24 mouse cellular contexts compared by ENCODE assay signal in genomic region chr3:141716371-141716770, GRCm38 (mm10).
A peak's percentile ranks its signal among the peaks of the same experiment; 100 is the strongest.
DNase-seq lines count a peak whose midpoint lies in the region; ATAC-seq and TF ChIP-seq lines count a peak whose summit lies in the region.
"Had no signal": no experiment of that assay in that cellular context is flagged by ENCODE, and none has a peak within 500 bp of the region (broad histone marks: within the 10 kb centered on the region; RNA-seq: fewer than 3 reads in every experiment).

No protein-coding gene starts in this region.

- ATAC-seq in kidney, embryonic 14.5 days (ENCODE audit: low FRiP score, low TSS enrichment), result peak; percentile 25; the same call in 1 of the 2 replicates
- ATAC-seq in midbrain, embryonic 11.5 days (ENCODE audit: low FRiP score), result no peak
- no peak for ATAC-seq in midbrain, postnatal 0 days (ENCODE audit: low FRiP score)
- ATAC-seq: activated CD4-positive, CD25-positive, alpha-beta regulatory T cell, adult 4 months; forebrain, embryonic 14.5 days; forebrain, postnatal 0 days; hindbrain, postnatal 0 days had no signal

- no peak for TF ChIP-seq POLR2A in brain, embryonic 14.5 days (IDR thresholded peaks at IDR 0.05; ENCODE audit: borderline replicate concordance, extremely low read depth, insufficient read depth, insufficient read length, poor library complexity, severe bottlenecking)
- TF ChIP-seq POLR2A in thymus, adult 2 months (IDR thresholded peaks at IDR 0.05; ENCODE audit: control insufficient read depth, extremely low read depth, insufficient read depth, low read length, poor library complexity), result no peak

- H3K27me3 ChIP-seq in kidney, embryonic 14.5 days (ENCODE audit: control insufficient read depth, insufficient read depth, low read length), result no peaks in the 10 kb centered on the region
- no peaks in the 10 kb centered on the region for H3K27me3 ChIP-seq in midbrain, embryonic 11.5 days (ENCODE audit: control insufficient read depth, insufficient read depth, low read length)
- H3K27me3 ChIP-seq in midbrain, postnatal 0 days (ENCODE audit: insufficient read depth, low read length), result no peaks in the 10 kb centered on the region
- no peaks in the 10 kb centered on the region for H3K27me3 ChIP-seq in thymus, adult 2 months (ENCODE audit: control insufficient read depth, insufficient read depth, low read length)
- H3K27me3 ChIP-seq: embryonic facial prominence, embryonic 12.5 days; embryonic facial prominence, embryonic 15.5 days had no signal

- no peak overlapping the region for H3K4me2 ChIP-seq in kidney, embryonic 14.5 days (replicated peaks; ENCODE audit: low read depth, low read length)
- no peak overlapping the region for H3K4me2 ChIP-seq in midbrain, embryonic 11.5 days
- no peak overlapping the region for H3K4me2 ChIP-seq in midbrain, postnatal 0 days (ENCODE audit: low read depth, low read length, poor library complexity, severe bottlenecking)
- H3K4me2 ChIP-seq: embryonic facial prominence, embryonic 12.5 days; embryonic facial prominence, embryonic 15.5 days; heart, embryonic 11.5 days; hindbrain, embryonic 14.5 days had no signal

- DNase-seq in embryo, embryonic 10 days (ENCODE audit: low spot score), result peak; percentile 49
- DNase-seq in embryo, embryonic 11 days, result no peak
- DNase-seq in kidney, postnatal 4 days, result no peak
- peak; percentile 82 for DNase-seq in midbrain, embryonic 11.5 days (ENCODE audit: low spot score, missing footprints)
- DNase-seq in midbrain, postnatal 0 days (ENCODE audit: low spot score), result no peak
- DNase-seq in brain, embryonic 14.5 days (ENCODE audit: low read depth), result peak; percentile 22
- no peak for DNase-seq in thymus, adult 2 months
- DNase-seq: adrenal gland, adult 8-10 months; adrenal gland, postnatal 25 days; cerebellum, adult 18-20 months; cerebellum, adult 9-10 months; cerebellum, postnatal 14 days; forebrain, postnatal 0 days; gastrocnemius, adult 2 months; gastrocnemius, postnatal 14 days; heart, adult 11 months had no signal

- H3K4me1 ChIP-seq in kidney, embryonic 14.5 days (ENCODE audit: control insufficient read depth, insufficient read depth, low read length), result no peaks in the 10 kb centered on the region; the same call in 1 of the 2 replicates
- 0 out of 2 replicates have a peak, but pooled peaks cover 2% of the 10 kb centered on the region for H3K4me1 ChIP-seq in midbrain, embryonic 11.5 days (ENCODE audit: control insufficient read depth, insufficient read depth, low read length)
- H3K4me1 ChIP-seq in midbrain, postnatal 0 days (ENCODE audit: insufficient read depth, low read length), result no peaks in the 10 kb centered on the region
- no peaks in the 10 kb centered on the region for H3K4me1 ChIP-seq in thymus, adult 2 months (replicated peaks; ENCODE audit: control insufficient read depth, insufficient read depth, low read length)
- H3K4me1 ChIP-seq: embryonic facial prominence, embryonic 12.5 days; embryonic facial prominence, embryonic 15.5 days had no signal

- no peak overlapping the region for H3K4me3 ChIP-seq in kidney, embryonic 14.5 days (ENCODE audit: low read length)
- no peak overlapping the region for H3K4me3 ChIP-seq in midbrain, embryonic 11.5 days (ENCODE audit: low read depth, low read length)
- no peak overlapping the region for H3K4me3 ChIP-seq in midbrain, postnatal 0 days (ENCODE audit: low read depth, low read length)
- H3K4me3 ChIP-seq in thymus, adult 2 months (ENCODE audit: control insufficient read depth, insufficient read depth, low read length), result no peak overlapping the region
- H3K4me3 ChIP-seq: embryonic facial prominence, embryonic 12.5 days; embryonic facial prominence, embryonic 15.5 days; gastrocnemius, adult 2 months had no signal

- H3K36me3 ChIP-seq in kidney, embryonic 14.5 days (ENCODE audit: control insufficient read depth, insufficient read depth, low read length), result no peaks in the 10 kb centered on the region
- no peaks in the 10 kb centered on the region for H3K36me3 ChIP-seq in midbrain, embryonic 11.5 days (ENCODE audit: control insufficient read depth, insufficient read depth, low read length)
- H3K36me3 ChIP-seq in midbrain, postnatal 0 days (ENCODE audit: insufficient read depth, low read length), result no peaks in the 10 kb centered on the region
- H3K36me3 ChIP-seq in thymus, adult 2 months (ENCODE audit: control insufficient read depth, insufficient read depth, low read length), result no peaks in the 10 kb centered on the region
- H3K36me3 ChIP-seq: embryonic facial prominence, embryonic 12.5 days; embryonic facial prominence, embryonic 15.5 days had no signal

- TF ChIP-seq CTCF in midbrain, postnatal 0 days (IDR thresholded peaks at IDR 0.05), result no peak
- no peak for TF ChIP-seq CTCF in brain, embryonic 14.5 days (IDR thresholded peaks at IDR 0.05; ENCODE audit: borderline replicate concordance, extremely low read depth, insufficient read depth, insufficient read length)
- no peak for TF ChIP-seq CTCF in thymus, adult 2 months (IDR thresholded peaks at IDR 0.05; ENCODE audit: borderline replicate concordance, control insufficient read depth, extremely low read depth, insufficient read depth, low read length, poor library complexity)

- H3K27ac ChIP-seq in kidney, embryonic 14.5 days (ENCODE audit: low read depth, low read length), result no peak overlapping the region
- H3K27ac ChIP-seq in midbrain, embryonic 11.5 days (ENCODE audit: low read depth, low read length), result no peak overlapping the region
- no peak overlapping the region for H3K27ac ChIP-seq in midbrain, postnatal 0 days (ENCODE audit: low read depth, low read length)
- H3K27ac ChIP-seq in thymus, adult 2 months (ENCODE audit: control insufficient read depth, insufficient read depth, low read length), result no peak overlapping the region
- H3K27ac ChIP-seq: embryonic facial prominence, embryonic 12.5 days; embryonic facial prominence, embryonic 15.5 days; gastrocnemius, adult 2 months; hindbrain, embryonic 14.5 days; hindbrain, postnatal 0 days had no signal

- H3K9me3 ChIP-seq in kidney, embryonic 14.5 days (ENCODE audit: control insufficient read depth, low read length), result no peaks in the 10 kb centered on the region
- H3K9me3 ChIP-seq in midbrain, embryonic 11.5 days (ENCODE audit: control insufficient read depth, low read length), result no peaks in the 10 kb centered on the region
- H3K9me3 ChIP-seq in midbrain, postnatal 0 days (ENCODE audit: low read length), result no peaks in the 10 kb centered on the region
- H3K9me3 ChIP-seq: embryonic facial prominence, embryonic 12.5 days; embryonic facial prominence, embryonic 15.5 days had no signal

- H3K9ac ChIP-seq in kidney, embryonic 14.5 days (ENCODE audit: low read depth, low read length), result no peak overlapping the region
- no peak overlapping the region for H3K9ac ChIP-seq in midbrain, embryonic 11.5 days (ENCODE audit: low read length)
- no peak overlapping the region for H3K9ac ChIP-seq in midbrain, postnatal 0 days (replicated peaks; ENCODE audit: low read length, poor library complexity, severe bottlenecking)
- H3K9ac ChIP-seq: embryonic facial prominence, embryonic 12.5 days; embryonic facial prominence, embryonic 15.5 days; forebrain, postnatal 0 days; hindbrain, embryonic 14.5 days had no signal

- 30% methylated on average over 4 of the region's 4 CpGs for WGBS in kidney, embryonic 14.5 days
- WGBS in midbrain, embryonic 11.5 days, result 27% methylated on average over 4 of the region's 4 CpGs
- WGBS in midbrain, postnatal 0 days, result 47% methylated on average over 4 of the region's 4 CpGs
- 85% methylated on average over 4 of the region's 4 CpGs for WGBS in thymus, adult 2 months

Comparison
In these comparisons a context has a peak if more than half of its experiments do, and no peak if none do; other contexts are left out.
1. DNase-seq: peak in embryo, embryonic 10 days (single experiment), midbrain, embryonic 11.5 days (single experiment) and brain, embryonic 14.5 days (single experiment); none in embryo, embryonic 11 days (single experiment), kidney, postnatal 4 days (0 of 2), midbrain, postnatal 0 days (single experiment) and thymus, adult 2 months (single experiment).